ENCODE assay signal across 7 mouse cellular contexts in genomic region chr7:25710519-25711130, GRCm38 (mm10). TPM values are rescaled to one million over a fixed set of nuclear protein-coding genes. Genes with fewer than 3 reads are reported as not detected.
DNase-seq lines count a peak whose midpoint lies in the region; ATAC-seq and TF ChIP-seq lines count a peak whose summit lies in the region.

No protein-coding gene starts in this region.

- H3K4me3 ChIP-seq in lung, embryonic 15.5 days, result no peak overlapping the region
- peak overlapping the region; percentile 36 for H3K4me3 ChIP-seq in embryonic facial prominence, embryonic 10.5 days
- no peak overlapping the region for H3K4me3 ChIP-seq in heart, postnatal 0 days (ENCODE audit: low read depth, low read length)
- no peak overlapping the region for H3K4me3 ChIP-seq in liver, embryonic 13.5 days (replicated peaks)
- H3K4me3 ChIP-seq in stomach, embryonic 16.5 days (replicated peaks; ENCODE audit: low read length), result no peak overlapping the region

- WGBS in lung, embryonic 15.5 days, result 14% methylated on average over 7 of the region's 7 CpGs
- 4% methylated on average over 7 of the region's 7 CpGs for WGBS in embryonic facial prominence, embryonic 10.5 days
- 14% methylated on average over 7 of the region's 7 CpGs for WGBS in heart, postnatal 0 days
- 34% methylated on average over 5 of the region's 7 CpGs for WGBS in liver, embryonic 13.5 days (ENCODE audit: insufficient replicate concordance)
- WGBS in stomach, embryonic 16.5 days, result 13% methylated on average over 6 of the region's 7 CpGs

- H3K36me3 ChIP-seq in lung, embryonic 15.5 days, result peaks cover 33% of the 10 kb centered on the region
- H3K36me3 ChIP-seq in embryonic facial prominence, embryonic 10.5 days (replicated peaks), result peaks cover 38% of the 10 kb centered on the region
- H3K36me3 ChIP-seq in heart, postnatal 0 days (replicated peaks; ENCODE audit: control insufficient read depth, insufficient read depth, low read length), result peaks cover 41% of the 10 kb centered on the region
- peaks cover 60% of the 10 kb centered on the region for H3K36me3 ChIP-seq in liver, embryonic 13.5 days
- peaks cover 25% of the 10 kb centered on the region for H3K36me3 ChIP-seq in stomach, embryonic 16.5 days (ENCODE audit: control insufficient read depth, insufficient read depth, low read length)

- no peaks in the 10 kb centered on the region for H3K27me3 ChIP-seq in lung, embryonic 15.5 days
- H3K27me3 ChIP-seq in embryonic facial prominence, embryonic 10.5 days (replicated peaks; ENCODE audit: low read depth, poor library complexity, severe bottlenecking), result peaks cover 6% of the 10 kb centered on the region
- H3K27me3 ChIP-seq in heart, postnatal 0 days (ENCODE audit: control insufficient read depth, insufficient read depth, low read length), result no peaks in the 10 kb centered on the region
- no peaks in the 10 kb centered on the region for H3K27me3 ChIP-seq in liver, embryonic 13.5 days
- no peaks in the 10 kb centered on the region for H3K27me3 ChIP-seq in stomach, embryonic 16.5 days (ENCODE audit: control insufficient read depth, insufficient read depth, low read length)

- peaks cover 42% of the 10 kb centered on the region for H3K4me1 ChIP-seq in lung, embryonic 15.5 days
- H3K4me1 ChIP-seq in embryonic facial prominence, embryonic 10.5 days, result peaks cover 60% of the 10 kb centered on the region
- H3K4me1 ChIP-seq in heart, postnatal 0 days (ENCODE audit: control insufficient read depth, insufficient read depth), result peaks cover 44% of the 10 kb centered on the region
- peaks cover 63% of the 10 kb centered on the region for H3K4me1 ChIP-seq in liver, embryonic 13.5 days (replicated peaks)
- peaks cover 43% of the 10 kb centered on the region for H3K4me1 ChIP-seq in stomach, embryonic 16.5 days (ENCODE audit: control insufficient read depth, insufficient read depth, low read length)

- no peak for TF ChIP-seq EP300 in heart, postnatal 0 days (IDR thresholded peaks at IDR 0.05; ENCODE audit: low read depth)

- no peak for DNase-seq in lung, postnatal 4 days
- DNase-seq in embryonic facial prominence, embryonic 10.5 days (ENCODE audit: low spot score), result no peak
- no peak for DNase-seq in heart, postnatal 0 days (ENCODE audit: low spot score)
- no peak for DNase-seq in liver, embryonic 13.5 days
- DNase-seq in cerebellum, adult 9-10 months, result no peak

- no peak overlapping the region; the same call in 1 of the 2 replicates for H3K4me2 ChIP-seq in lung, embryonic 15.5 days
- H3K4me2 ChIP-seq in heart, postnatal 0 days (ENCODE audit: low read depth, low read length), result peak overlapping the region; percentile 30
- no peak overlapping the region for H3K4me2 ChIP-seq in liver, embryonic 13.5 days
- H3K4me2 ChIP-seq in stomach, embryonic 16.5 days (ENCODE audit: low read depth, low read length), result no peak overlapping the region

- TF ChIP-seq CTCF in heart, postnatal 0 days (IDR thresholded peaks at IDR 0.05; ENCODE audit: low read depth), result no peak

- ATAC-seq in lung, embryonic 15.5 days (ENCODE audit: borderline replicate concordance, extremely low read depth, low FRiP score, low TSS enrichment), result no peak
- peak; percentile 5; the same call in 1 of the 2 replicates for ATAC-seq in heart, postnatal 0 days (ENCODE audit: insufficient read depth, low read depth)
- 0 out of 2 replicates have a peak, but pooled peaks have one; percentile 5 for ATAC-seq in liver, embryonic 13.5 days (ENCODE audit: low read depth)
- ATAC-seq in stomach, embryonic 16.5 days (ENCODE audit: insufficient read depth, low FRiP score), result no peak; the same call in 1 of the 2 replicates

- H3K9ac ChIP-seq in lung, embryonic 15.5 days, result no peak overlapping the region
- peak overlapping the region; percentile 30; the same call in 1 of the 2 replicates for H3K9ac ChIP-seq in heart, postnatal 0 days (replicated peaks; ENCODE audit: low read depth, low read length)
- H3K9ac ChIP-seq in liver, embryonic 13.5 days, result 0 out of 2 replicates have a peak overlapping the region, but pooled peaks have one; percentile 16
- peak overlapping the region; percentile 11; the same call in 1 of the 2 replicates for H3K9ac ChIP-seq in stomach, embryonic 16.5 days (ENCODE audit: low read length)

- H3K9me3 ChIP-seq in lung, embryonic 15.5 days, result no peaks in the 10 kb centered on the region
- H3K9me3 ChIP-seq in embryonic facial prominence, embryonic 10.5 days, result no peaks in the 10 kb centered on the region
- no peaks in the 10 kb centered on the region for H3K9me3 ChIP-seq in heart, postnatal 0 days (replicated peaks; ENCODE audit: control insufficient read depth, low read length)
- no peaks in the 10 kb centered on the region for H3K9me3 ChIP-seq in liver, embryonic 13.5 days (replicated peaks)
- H3K9me3 ChIP-seq in stomach, embryonic 16.5 days (replicated peaks; ENCODE audit: control insufficient read depth, low read length), result no peaks in the 10 kb centered on the region

- H3K27ac ChIP-seq in lung, embryonic 15.5 days, result peak overlapping the region; percentile 22; the same call in 1 of the 2 replicates
- H3K27ac ChIP-seq in embryonic facial prominence, embryonic 10.5 days (replicated peaks), result peak overlapping the region; percentile 81
- peak overlapping the region; percentile 81; the same call in 1 of the 2 replicates for H3K27ac ChIP-seq in heart, postnatal 0 days (ENCODE audit: low read depth)
- H3K27ac ChIP-seq in liver, embryonic 13.5 days, result peak overlapping the region; percentile 68
- no peak overlapping the region for H3K27ac ChIP-seq in stomach, embryonic 16.5 days (ENCODE audit: low read length)

RNA-seq across cellular contexts. Expression of gene Ccdc97, which starts 8.3 kb away (rescaled TPM):
- polyA plus RNA-seq in lung, embryonic 15.5 days (2015; fragmentation: Nextera tagmentation; extraction: Ambion mirVana), result 18.2 and 19.2 TPM in 2 replicates
- 31.6 and 33.2 TPM in 2 replicates for polyA plus RNA-seq in embryonic facial prominence, embryonic 10.5 days (2016; fragmentation: Nextera tagmentation; extraction: Ambion mirVana)
- 11.6 and 31.6 TPM in 2 replicates for total RNA-seq in heart, postnatal 0 days (2014; rRNA removed; ENCODE audit: low replicate concordance)
- 13.3 and 14.7 TPM in 2 replicates for polyA plus RNA-seq in heart, postnatal 0 days (2015; fragmentation: Nextera tagmentation; extraction: Ambion mirVana)
- polyA plus RNA-seq in liver, embryonic 13.5 days (2015; fragmentation: Nextera tagmentation; extraction: Ambion mirVana), result 8.8 and 10.7 TPM in 2 replicates
- 19.6 and 22.5 TPM in 2 replicates for polyA plus RNA-seq in stomach, embryonic 16.5 days (2015; fragmentation: Nextera tagmentation; extraction: Ambion mirVana)

RNA-seq across cellular contexts. Expression of gene Tgfb1, which starts 23.8 kb away (rescaled TPM):
- polyA plus RNA-seq in lung, embryonic 15.5 days (2015; fragmentation: Nextera tagmentation; extraction: Ambion mirVana), result 2.9 and 3.5 TPM in 2 replicates
- 1.2 and 1.5 TPM in 2 replicates for polyA plus RNA-seq in embryonic facial prominence, embryonic 10.5 days (2016; fragmentation: Nextera tagmentation; extraction: Ambion mirVana)
- total RNA-seq in heart, postnatal 0 days (2014; rRNA removed; ENCODE audit: low replicate concordance), result 10.4 and 10.7 TPM in 2 replicates
- polyA plus RNA-seq in heart, postnatal 0 days (2015; fragmentation: Nextera tagmentation; extraction: Ambion mirVana), result 2.6 TPM in 2 replicates
- 6.1 and 6.9 TPM in 2 replicates for polyA plus RNA-seq in liver, embryonic 13.5 days (2015; fragmentation: Nextera tagmentation; extraction: Ambion mirVana)
- polyA plus RNA-seq in stomach, embryonic 16.5 days (2015; fragmentation: Nextera tagmentation; extraction: Ambion mirVana), result 1.4 and 2.8 TPM in 2 replicates

RNA-seq across cellular contexts. Expression of gene B9d2, which starts 30.0 kb away (rescaled TPM):
- 26.8 and 30.9 TPM in 2 replicates for polyA plus RNA-seq in lung, embryonic 15.5 days (2015; fragmentation: Nextera tagmentation; extraction: Ambion mirVana)
- polyA plus RNA-seq in embryonic facial prominence, embryonic 10.5 days (2016; fragmentation: Nextera tagmentation; extraction: Ambion mirVana), result 33.5 and 34.1 TPM in 2 replicates
- total RNA-seq in heart, postnatal 0 days (2014; rRNA removed; ENCODE audit: low replicate concordance), result 5.0 and 11.4 TPM in 2 replicates
- 26.5 and 26.7 TPM in 2 replicates for polyA plus RNA-seq in heart, postnatal 0 days (2015; fragmentation: Nextera tagmentation; extraction: Ambion mirVana)
- 21.8 and 25.1 TPM in 2 replicates for polyA plus RNA-seq in liver, embryonic 13.5 days (2015; fragmentation: Nextera tagmentation; extraction: Ambion mirVana)
- polyA plus RNA-seq in stomach, embryonic 16.5 days (2015; fragmentation: Nextera tagmentation; extraction: Ambion mirVana), result 21.9 and 24.4 TPM in 2 replicates

RNA-seq across cellular contexts. Expression of gene Tmem91, which starts 35.7 kb away (rescaled TPM):
- polyA plus RNA-seq in lung, embryonic 15.5 days (2015; fragmentation: Nextera tagmentation; extraction: Ambion mirVana), result 2.1 and 2.6 TPM in 2 replicates
- polyA plus RNA-seq in embryonic facial prominence, embryonic 10.5 days (2016; fragmentation: Nextera tagmentation; extraction: Ambion mirVana), result 2.6 and 3.6 TPM in 2 replicates
- not detected in 2 replicates for total RNA-seq in heart, postnatal 0 days (2014; rRNA removed; ENCODE audit: low replicate concordance)
- 0.77 and 1.2 TPM in 2 replicates for polyA plus RNA-seq in heart, postnatal 0 days (2015; fragmentation: Nextera tagmentation; extraction: Ambion mirVana)
- polyA plus RNA-seq in liver, embryonic 13.5 days (2015; fragmentation: Nextera tagmentation; extraction: Ambion mirVana), result 1.0 and 1.1 TPM in 2 replicates
- polyA plus RNA-seq in stomach, embryonic 16.5 days (2015; fragmentation: Nextera tagmentation; extraction: Ambion mirVana), result 3.4 and 3.5 TPM in 2 replicates

RNA-seq across cellular contexts. Expression of gene Hnrnpul1, which starts 43.9 kb away (rescaled TPM):
- polyA plus RNA-seq in lung, embryonic 15.5 days (2015; fragmentation: Nextera tagmentation; extraction: Ambion mirVana), result 56.9 and 58.5 TPM in 2 replicates
- 60.8 and 62.5 TPM in 2 replicates for polyA plus RNA-seq in embryonic facial prominence, embryonic 10.5 days (2016; fragmentation: Nextera tagmentation; extraction: Ambion mirVana)
- 78.5 and 101 TPM in 2 replicates for total RNA-seq in heart, postnatal 0 days (2014; rRNA removed; ENCODE audit: low replicate concordance)
- 26.8 and 27.7 TPM in 2 replicates for polyA plus RNA-seq in heart, postnatal 0 days (2015; fragmentation: Nextera tagmentation; extraction: Ambion mirVana)
- polyA plus RNA-seq in liver, embryonic 13.5 days (2015; fragmentation: Nextera tagmentation; extraction: Ambion mirVana), result 31.4 and 36.3 TPM in 2 replicates
- polyA plus RNA-seq in stomach, embryonic 16.5 days (2015; fragmentation: Nextera tagmentation; extraction: Ambion mirVana), result 35.4 and 39.6 TPM in 2 replicates

Comparison
In these comparisons a context has a peak if more than half of its experiments do, and no peak if none do; other contexts are left out.
1. ATAC-seq: peak in heart, postnatal 0 days (single experiment) and liver, embryonic 13.5 days (single experiment); none in lung, embryonic 15.5 days (single experiment) and stomach, embryonic 16.5 days (single experiment).